Mouse (Mus musculus): ENCODE data around the gene Cfi. TPM values are rescaled to one million over a fixed set of nuclear protein-coding genes. Genes with fewer than 3 reads are reported as not detected.

Cfi gene
- polyA plus RNA-seq, 1 experiment from 2014 or later = 2.2 TPM

GRCm38 (mm10) chr3:129877327-129877726 lies 41.6 kb downstream of the Cfi start:
- H3K27me3 ChIP-seq = no peaks in the 10 kb centered on the region
- no peak overlapping the region for H3K4me3 ChIP-seq
- H3K4me1 ChIP-seq (replicated peaks) = peaks cover 13% of the 10 kb centered on the region
- no peak overlapping the region for H3K27ac ChIP-seq
- 87% methylated on average over 10 of the region's 10 CpGs for WGBS
- no peaks in the 10 kb centered on the region for H3K36me3 ChIP-seq
- no peak for ATAC-seq (replicated peaks; ENCODE audit: insufficient number of reproducible peaks, insufficient read depth, low FRiP score, low read depth)
- no peak overlapping the region for H3K4me2 ChIP-seq
- no peak overlapping the region for H3K9ac ChIP-seq
- no peaks in the 10 kb centered on the region for H3K9me3 ChIP-seq (replicated peaks)

GRCm38 (mm10) chr3:129878405-129879021 lies 42.8 kb downstream of the Cfi start, which contains the start of gene Pla2g12a:
Gene Pla2g12a, plus strand, starts transcription at chr3:129878606.
- Histone ChIP-seq H3K4me2 (peak within 1 kb of the TSS; percentile 91), H3K4me1 (replicated peaks) (peaks cover 13% of the 10 kb centered on the region), H3K27ac (peak within 1 kb of the TSS; percentile 74), H3K36me3 (no peaks in the 10 kb centered on the region), H3K4me3 (peak within 1 kb of the TSS; percentile 63), H3K9ac (peak within 1 kb of the TSS; percentile 65), H3K27me3 (no peaks in the 10 kb centered on the region), H3K9me3 (replicated peaks) (no peaks in the 10 kb centered on the region)
- WGBS = under 1% methylated on average over 65 of the region's 66 CpGs
- peak; percentile 89 for ATAC-seq (replicated peaks; ENCODE audit: insufficient number of reproducible peaks, insufficient read depth, low FRiP score, low read depth)

GRCm38 (mm10) chr3:129879131-129879757 lies 43.6 kb downstream of the Cfi start:
- peak overlapping the region; percentile 91 for H3K4me2 ChIP-seq
- H3K4me3 ChIP-seq = peak overlapping the region; percentile 63
- peak overlapping the region; percentile 65 for H3K9ac ChIP-seq
- no peaks in the 10 kb centered on the region for H3K36me3 ChIP-seq
- peak overlapping the region; percentile 74 for H3K27ac ChIP-seq
- WGBS = under 1% methylated on average over 25 of the region's 25 CpGs
- no peaks in the 10 kb centered on the region for H3K9me3 ChIP-seq (replicated peaks)
- H3K27me3 ChIP-seq = no peaks in the 10 kb centered on the region
- peaks cover 13% of the 10 kb centered on the region for H3K4me1 ChIP-seq (replicated peaks)
- ATAC-seq (replicated peaks; ENCODE audit: insufficient number of reproducible peaks, insufficient read depth, low FRiP score, low read depth) = peak; percentile 63

- Histone ChIP-seq H3K9ac (no peak overlapping the region), H3K4me2 (peak overlapping the region; percentile 91), H3K4me3 (peak overlapping the region; percentile 63), H3K36me3 (no peaks in the 10 kb centered on the region), H3K27ac (no peak overlapping the region; the same call in 1 of the 2 replicates), H3K27me3 (no peaks in the 10 kb centered on the region), H3K9me3 (replicated peaks) (no peaks in the 10 kb centered on the region), H3K4me1 (replicated peaks) (peaks cover 13% of the 10 kb centered on the region)
- ATAC-seq (replicated peaks; ENCODE audit: insufficient number of reproducible peaks, insufficient read depth, low FRiP score, low read depth) = no peak
- 81% methylated on average over 2 of the region's 2 CpGs for WGBS
Measured at GRCm38 (mm10) chr3:129879913-129880312, 44.2 kb downstream of the Cfi start.

- Histone ChIP-seq H3K4me3 (no peak overlapping the region), H3K27me3 (no peaks in the 10 kb centered on the region), H3K4me2 (no peak overlapping the region; the same call in 1 of the 2 replicates), H3K9ac (no peak overlapping the region), H3K36me3 (no peaks in the 10 kb centered on the region), H3K9me3 (replicated peaks) (no peaks in the 10 kb centered on the region), H3K4me1 (replicated peaks) (peaks cover 19% of the 10 kb centered on the region), H3K27ac (peak overlapping the region; percentile 15; the same call in 1 of the 2 replicates)
- ATAC-seq (replicated peaks; ENCODE audit: insufficient number of reproducible peaks, insufficient read depth, low FRiP score, low read depth) = no peak
- 56% methylated on average over 8 of the region's 8 CpGs for WGBS
Measured at GRCm38 (mm10) chr3:129880925-129881593, 45.4 kb downstream of the Cfi start.

- WGBS = 40% methylated on average over 9 of the region's 9 CpGs
- Histone ChIP-seq H3K27me3 (no peaks in the 10 kb centered on the region), H3K4me2 (no peak overlapping the region)
Measured at GRCm38 (mm10) chr3:129885577-129885976, 49.9 kb downstream of the Cfi start.

GRCm38 (mm10) chr3:129886430-129886829 lies 50.7 kb downstream of the Cfi start:
- no peaks in the 10 kb centered on the region for H3K9me3 ChIP-seq (replicated peaks)
- H3K27ac ChIP-seq = no peak overlapping the region
- H3K4me2 ChIP-seq = no peak overlapping the region
- H3K36me3 ChIP-seq = 0 out of 2 replicates have a peak, but pooled peaks cover 3% of the 10 kb centered on the region
- no peak overlapping the region for H3K4me3 ChIP-seq
- 78% methylated on average over 5 of the region's 5 CpGs for WGBS
- H3K27me3 ChIP-seq = no peaks in the 10 kb centered on the region
- H3K9ac ChIP-seq = no peak overlapping the region
- H3K4me1 ChIP-seq (replicated peaks) = peaks cover 6% of the 10 kb centered on the region
- no peak for ATAC-seq (replicated peaks; ENCODE audit: insufficient number of reproducible peaks, insufficient read depth, low FRiP score, low read depth)

More at GRCm38 (mm10) chr3:129885577-129885976, 49.9 kb downstream of the Cfi start:
- H3K36me3 ChIP-seq = 0 out of 2 replicates have a peak, but pooled peaks cover 3% of the 10 kb centered on the region
- no peak overlapping the region for H3K4me3 ChIP-seq
- peaks cover 9% of the 10 kb centered on the region for H3K4me1 ChIP-seq (replicated peaks)
- H3K9me3 ChIP-seq (replicated peaks) = no peaks in the 10 kb centered on the region
- H3K9ac ChIP-seq = no peak overlapping the region
- no peak for ATAC-seq (replicated peaks; ENCODE audit: insufficient number of reproducible peaks, insufficient read depth, low FRiP score, low read depth)
- H3K27ac ChIP-seq = no peak overlapping the region

GRCm38 (mm10) chr3:129887779-129888517 lies 52.3 kb downstream of the Cfi start:
- 79% methylated on average over 13 of the region's 13 CpGs for WGBS
- H3K4me3 ChIP-seq = no peak overlapping the region
- ATAC-seq (replicated peaks; ENCODE audit: insufficient number of reproducible peaks, insufficient read depth, low FRiP score, low read depth) = no peak

GRCm38 (mm10) chr3:129892003-129892402 lies 56.3 kb downstream of the Cfi start:
- no peak for ATAC-seq (replicated peaks; ENCODE audit: insufficient number of reproducible peaks, insufficient read depth, low FRiP score, low read depth)
- H3K27ac ChIP-seq = no peak overlapping the region
- H3K4me3 ChIP-seq = no peak overlapping the region
- 89% methylated on average over 5 of the region's 5 CpGs for WGBS
- H3K4me1 ChIP-seq (replicated peaks) = 0 out of 2 replicates have a peak, but pooled peaks cover 3% of the 10 kb centered on the region
- H3K4me2 ChIP-seq = no peak overlapping the region
- no peak overlapping the region for H3K9ac ChIP-seq
- no peaks in the 10 kb centered on the region for H3K27me3 ChIP-seq
- H3K36me3 ChIP-seq = 0 out of 2 replicates have a peak, but pooled peaks cover 8% of the 10 kb centered on the region
- no peaks in the 10 kb centered on the region for H3K9me3 ChIP-seq (replicated peaks)

More at GRCm38 (mm10) chr3:129887779-129888517, 52.3 kb downstream of the Cfi start:
- no peaks in the 10 kb centered on the region for H3K27me3 ChIP-seq
- H3K27ac ChIP-seq = no peak overlapping the region
- no peaks in the 10 kb centered on the region for H3K9me3 ChIP-seq (replicated peaks)
- 0 out of 2 replicates have a peak, but pooled peaks cover 8% of the 10 kb centered on the region for H3K36me3 ChIP-seq
- peaks cover 6% of the 10 kb centered on the region; the same call in 1 of the 2 replicates for H3K4me1 ChIP-seq (replicated peaks)
- H3K9ac ChIP-seq = no peak overlapping the region
- H3K4me2 ChIP-seq = no peak overlapping the region

GRCm38 (mm10) chr3:129893143-129893542 lies 57.5 kb downstream of the Cfi start:
- Histone ChIP-seq H3K27ac (no peak overlapping the region), H3K36me3 (0 out of 2 replicates have a peak, but pooled peaks cover 8% of the 10 kb centered on the region), H3K4me3 (no peak overlapping the region), H3K9me3 (replicated peaks) (no peaks in the 10 kb centered on the region), H3K27me3 (no peaks in the 10 kb centered on the region), H3K9ac (no peak overlapping the region), H3K4me2 (no peak overlapping the region), H3K4me1 (replicated peaks) (0 out of 2 replicates have a peak, but pooled peaks cover 3% of the 10 kb centered on the region)
- no peak for ATAC-seq (replicated peaks; ENCODE audit: insufficient number of reproducible peaks, insufficient read depth, low FRiP score, low read depth)
- 93% methylated on average over 3 of the region's 3 CpGs for WGBS

Data from heart, embryonic 15.5 days (tissue).